In genomic region chr3:69908074-69908473, GRCm38 (mm10) we compare ENCODE assay signal across 10 mouse cellular contexts. TPM values are rescaled to one million over a fixed set of nuclear protein-coding genes. Genes with fewer than 3 reads are reported as not detected.
DNase-seq lines count a peak whose midpoint lies in the region; ATAC-seq and TF ChIP-seq lines count a peak whose summit lies in the region.
"Had no signal": no experiment of that assay in that cellular context is flagged by ENCODE, and none has a peak within 500 bp of the region (broad histone marks: within the 10 kb centered on the region; RNA-seq: fewer than 3 reads in every experiment).

No protein-coding gene starts in this region.

- TF ChIP-seq EP300 in heart, postnatal 0 days (IDR thresholded peaks at IDR 0.05; ENCODE audit: low read depth) = no peak

- no peaks in the 10 kb centered on the region for H3K36me3 ChIP-seq in heart, postnatal 0 days (replicated peaks; ENCODE audit: control insufficient read depth, insufficient read depth, low read length)
- no peaks in the 10 kb centered on the region for H3K36me3 ChIP-seq in E14TG2a.4 (ENCODE audit: insufficient read depth, low read length)
- no peaks in the 10 kb centered on the region for H3K36me3 ChIP-seq in kidney, embryonic 16.5 days (ENCODE audit: insufficient read depth, low read length)

- H3K4me2 ChIP-seq in heart, postnatal 0 days (ENCODE audit: low read depth, low read length) = no peak overlapping the region
- no peak overlapping the region for H3K4me2 ChIP-seq in kidney, embryonic 16.5 days (replicated peaks; ENCODE audit: low read depth, low read length)

- no peaks in the 10 kb centered on the region for H3K4me1 ChIP-seq in heart, postnatal 0 days (ENCODE audit: control insufficient read depth, insufficient read depth)
- no peaks in the 10 kb centered on the region for H3K4me1 ChIP-seq in E14TG2a.4 (replicated peaks; ENCODE audit: low read depth, low read length)
- H3K4me1 ChIP-seq in kidney, embryonic 16.5 days (ENCODE audit: insufficient read depth, low read length) = peaks cover 7% of the 10 kb centered on the region; the same call in 1 of the 2 replicates

- H3K4me3 ChIP-seq in heart, postnatal 0 days (ENCODE audit: low read depth, low read length) = no peak overlapping the region
- no peak overlapping the region for H3K4me3 ChIP-seq in E14TG2a.4 (replicated peaks; ENCODE audit: low read length)
- H3K4me3 ChIP-seq in kidney, embryonic 16.5 days (ENCODE audit: low read length) = no peak overlapping the region
- H3K4me3 ChIP-seq: myocyte had no signal

- H3K27ac ChIP-seq in heart, postnatal 0 days (ENCODE audit: low read depth) = no peak overlapping the region
- H3K27ac ChIP-seq in kidney, embryonic 16.5 days (ENCODE audit: low read length) = no peak overlapping the region

- ATAC-seq in heart, postnatal 0 days (ENCODE audit: insufficient read depth, low read depth) = no peak
- ATAC-seq in kidney, embryonic 16.5 days (ENCODE audit: low FRiP score, low TSS enrichment) = no peak

- H3K9me3 ChIP-seq in heart, postnatal 0 days (replicated peaks; ENCODE audit: control insufficient read depth, low read length) = no peaks in the 10 kb centered on the region
- no peaks in the 10 kb centered on the region for H3K9me3 ChIP-seq in E14TG2a.4 (ENCODE audit: low read length)
- H3K9me3 ChIP-seq in kidney, embryonic 16.5 days (ENCODE audit: low read length) = no peaks in the 10 kb centered on the region

- no peak overlapping the region for H3K9ac ChIP-seq in heart, postnatal 0 days (replicated peaks; ENCODE audit: low read depth, low read length)
- no peak overlapping the region for H3K9ac ChIP-seq in kidney, embryonic 16.5 days (replicated peaks; ENCODE audit: low read length)

- peak; percentile 19 for DNase-seq in heart, postnatal 0 days (ENCODE audit: low spot score)
- DNase-seq in heart, adult 8-10 months (ENCODE audit: low spot score) = no peak
- peak; percentile 33 for DNase-seq in embryo, embryonic 9.5 days (ENCODE audit: extremely low spot score)
- peak; percentile 61 for DNase-seq in mesoderm, embryonic 11.5 days (ENCODE audit: low read depth, low spot score)
- no peak for DNase-seq in cerebellum, adult 8-10 months
- DNase-seq in spleen, adult 18-20 months = no peak
- DNase-seq: heart, postnatal 4 days had no signal

- peak; percentile 65 for TF ChIP-seq CTCF in heart, postnatal 0 days (IDR thresholded peaks at IDR 0.05; ENCODE audit: low read depth)
- peak; percentile 61 for TF ChIP-seq CTCF in E14TG2a.4 (conservative IDR thresholded peaks at IDR 0.05; ENCODE audit: low read length)

- no peaks in the 10 kb centered on the region for H3K27me3 ChIP-seq in heart, postnatal 0 days (ENCODE audit: control insufficient read depth, insufficient read depth, low read length)
- peaks cover 3% of the 10 kb centered on the region; the same call in 1 of the 2 replicates for H3K27me3 ChIP-seq in E14TG2a.4 (ENCODE audit: insufficient read depth, low read length)
- no peaks in the 10 kb centered on the region for H3K27me3 ChIP-seq in kidney, embryonic 16.5 days (ENCODE audit: insufficient read depth, low read length)

- 59% methylated on average over 4 of the region's 4 CpGs for whole genome bisulfite sequencing in heart, postnatal 0 days
- WGBS in kidney, embryonic 16.5 days = 51% methylated on average over 4 of the region's 4 CpGs

RNA-seq across cellular contexts. Expression of gene Sptssb, which starts 48.3 kb away (rescaled TPM):
- total RNA-seq in heart, postnatal 0 days (2014; rRNA removed; ENCODE audit: low replicate concordance) = 28.7 TPM in 1 of 2 replicates, not detected in the other
- polyA plus RNA-seq in heart, postnatal 0 days (2015; fragmentation: Nextera tagmentation; extraction: Ambion mirVana) = 0.15 TPM in 1 of 2 replicates, not detected in the other
- total RNA-seq in heart, adult 8-10 months (2022) = not detected
- 3.7 and 8.9 TPM in 2 replicates for polyA plus RNA-seq in kidney, embryonic 16.5 days (2015; fragmentation: Nextera tagmentation; extraction: Ambion mirVana)
- total RNA-seq: heart, postnatal 4 days had no signal
- polyA plus RNA-seq: myocyte had no signal

Comparison
In these comparisons a context has a peak if more than half of its experiments do, and no peak if none do; other contexts are left out.
1. DNase-seq: peak in heart, postnatal 0 days (single experiment), embryo, embryonic 9.5 days (single experiment) and mesoderm, embryonic 11.5 days (single experiment); none in heart, adult 8-10 months (single experiment), cerebellum, adult 8-10 months (single experiment) and spleen, adult 18-20 months (0 of 2).